Mouse (Mus musculus): ENCODE measurements around the gene Rtn3. TPM values are rescaled to one million over a fixed set of nuclear protein-coding genes. Genes with fewer than 3 reads are reported as not detected.

The Rtn3 gene
- polyA plus RNA-seq, 1 experiment from 2014 or later: 383 TPM

- 0 out of 2 replicates have a peak, but pooled peaks cover 6% of the 10 kb centered on the region for H3K4me1 ChIP-seq
- no peaks in the 10 kb centered on the region for H3K27me3 ChIP-seq
- peaks cover 55% of the 10 kb centered on the region for H3K36me3 ChIP-seq (replicated peaks)
- 93% methylated on average over 2 of the region's 2 CpGs for WGBS
- H3K4me3 ChIP-seq (replicated peaks): no peak overlapping the region
- H3K27ac ChIP-seq: no peak overlapping the region
- no peak for ATAC-seq (ENCODE audit: low FRiP score)
- no peaks in the 10 kb centered on the region for H3K9me3 ChIP-seq
- no peak overlapping the region for H3K9ac ChIP-seq
- H3K4me2 ChIP-seq: no peak overlapping the region
These were observed 48.2 kb downstream of the Rtn3 start for GRCm38 (mm10) chr19:7434887-7435286.

- no peaks in the 10 kb centered on the region for H3K9me3 ChIP-seq
- H3K27me3 ChIP-seq: no peaks in the 10 kb centered on the region
- peaks cover 94% of the 10 kb centered on the region for H3K36me3 ChIP-seq (replicated peaks)
- H3K27ac ChIP-seq: no peak overlapping the region
- no peak for ATAC-seq (ENCODE audit: low FRiP score)
- WGBS: 48% methylated on average over 3 of the region's 3 CpGs
- H3K4me3 ChIP-seq (replicated peaks): no peak overlapping the region
- H3K4me1 ChIP-seq: peaks cover 47% of the 10 kb centered on the region
- H3K4me2 ChIP-seq: no peak overlapping the region
- no peak overlapping the region for H3K9ac ChIP-seq
These were observed 57.7 kb downstream of the Rtn3 start for GRCm38 (mm10) chr19:7425398-7425775.

DNA sequence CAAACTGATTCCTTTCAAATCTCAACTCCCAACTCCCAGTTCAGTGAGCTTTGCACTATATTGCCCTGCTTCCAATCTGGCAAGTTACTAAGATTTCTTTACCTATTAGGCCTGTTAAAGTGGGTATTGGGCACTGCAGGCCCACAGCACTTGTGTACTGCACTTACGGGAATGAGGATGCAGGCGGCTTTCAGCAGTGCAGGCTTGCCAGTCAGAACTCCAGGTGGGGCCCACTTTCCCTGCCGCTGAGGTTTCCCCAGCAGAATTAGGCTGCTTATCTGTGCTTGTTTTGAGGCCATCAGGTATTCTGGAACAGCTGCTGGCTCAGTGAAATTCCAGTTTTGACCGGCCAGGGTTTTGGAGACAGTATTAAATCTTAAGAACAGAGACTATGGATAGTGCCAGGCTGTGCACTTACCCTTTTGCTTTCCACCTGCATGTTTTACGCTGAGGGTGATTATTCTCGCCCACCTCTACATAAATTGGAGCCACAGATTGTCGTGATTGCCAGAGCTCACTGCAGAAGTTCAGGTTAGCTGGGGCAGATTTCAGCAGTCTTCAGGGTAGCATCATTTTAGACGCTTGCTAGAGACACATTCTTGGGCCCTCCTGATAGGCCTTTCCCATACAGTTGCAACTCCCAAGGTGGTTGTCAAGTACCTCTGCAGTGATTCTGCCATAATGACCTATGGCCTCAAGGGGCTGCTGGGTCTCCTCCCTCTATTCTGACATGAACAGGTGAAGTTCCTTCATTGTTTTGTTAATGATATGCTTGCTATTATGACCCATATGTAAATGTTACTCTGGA is 58.3 kb downstream of the Rtn3 start:
- Histone ChIP-seq H3K27me3 (no peaks in the 10 kb centered on the region), H3K4me3 (replicated peaks) (no peak overlapping the region), H3K4me1 (peaks cover 53% of the 10 kb centered on the region), H3K9me3 (no peaks in the 10 kb centered on the region), H3K27ac (peak overlapping the region; percentile 63), H3K36me3 (replicated peaks) (peaks cover 97% of the 10 kb centered on the region), H3K9ac (peak overlapping the region; percentile 17; the same call in 1 of the 2 replicates), H3K4me2 (no peak overlapping the region)
- no peak for ATAC-seq (ENCODE audit: low FRiP score)
- 63% methylated on average over 8 of the region's 8 CpGs for WGBS

DNA sequence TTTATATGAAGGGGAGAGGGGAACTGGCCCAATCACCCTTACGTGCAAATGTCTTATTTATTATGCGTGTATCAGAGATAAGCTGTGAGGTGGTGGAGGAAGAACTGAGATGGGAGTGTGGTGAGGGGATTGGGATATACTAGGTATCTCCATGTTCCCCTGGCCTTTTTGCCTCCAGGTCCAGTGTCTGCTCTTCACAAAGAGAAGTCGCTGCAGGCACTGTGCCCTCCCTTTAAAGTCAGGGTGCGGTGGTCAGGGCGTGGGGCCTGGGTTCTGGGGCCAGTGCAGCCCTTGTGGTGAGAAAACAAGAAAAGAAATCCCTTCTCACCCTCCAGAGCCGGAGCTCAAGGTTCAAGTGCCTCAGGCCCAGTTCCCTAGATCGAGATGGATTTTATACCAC is 59.0 kb downstream of the Rtn3 start:
- no peaks in the 10 kb centered on the region for H3K9me3 ChIP-seq
- no peak for ATAC-seq (ENCODE audit: low FRiP score)
- H3K4me3 ChIP-seq (replicated peaks): peak overlapping the region; percentile 32; the same call in 1 of the 2 replicates
- peak overlapping the region; percentile 74 for H3K4me2 ChIP-seq
- H3K27me3 ChIP-seq: no peaks in the 10 kb centered on the region
- 62% methylated on average over 7 of the region's 7 CpGs for WGBS
- H3K9ac ChIP-seq: peak overlapping the region; percentile 99
- H3K27ac ChIP-seq: peak overlapping the region; percentile 63
- H3K4me1 ChIP-seq: peaks cover 60% of the 10 kb centered on the region
- H3K36me3 ChIP-seq (replicated peaks): peaks cover 91% of the 10 kb centered on the region

GRCm38 (mm10) chr19:7423656-7424030 is 59.4 kb downstream of the Rtn3 start:
- Histone ChIP-seq H3K27ac (peak overlapping the region; percentile 86), H3K4me1 (peaks cover 65% of the 10 kb centered on the region), H3K36me3 (replicated peaks) (peaks cover 88% of the 10 kb centered on the region), H3K27me3 (no peaks in the 10 kb centered on the region), H3K4me2 (peak overlapping the region; percentile 74), H3K9ac (peak overlapping the region; percentile 99), H3K9me3 (no peaks in the 10 kb centered on the region), H3K4me3 (replicated peaks) (peak overlapping the region; percentile 32)
- 0 out of 2 replicates have a peak, but pooled peaks have one; percentile 4 for ATAC-seq (ENCODE audit: low FRiP score)
- 16% methylated on average over 16 of the region's 16 CpGs for WGBS

GRCm38 (mm10) chr19:7423028-7423655 is 59.9 kb downstream of the Rtn3 start:
- H3K36me3 ChIP-seq (replicated peaks): peaks cover 83% of the 10 kb centered on the region
- no peaks in the 10 kb centered on the region for H3K27me3 ChIP-seq
- H3K9me3 ChIP-seq: no peaks in the 10 kb centered on the region
- peak overlapping the region; percentile 32 for H3K4me3 ChIP-seq (replicated peaks)
- peak overlapping the region; percentile 99 for H3K9ac ChIP-seq
- 7% methylated on average over 51 of the region's 51 CpGs for WGBS
- ATAC-seq (ENCODE audit: low FRiP score): peak; percentile 39
- peak overlapping the region; percentile 86 for H3K27ac ChIP-seq
- H3K4me1 ChIP-seq: peaks cover 65% of the 10 kb centered on the region
- peak overlapping the region; percentile 74 for H3K4me2 ChIP-seq

DNA sequence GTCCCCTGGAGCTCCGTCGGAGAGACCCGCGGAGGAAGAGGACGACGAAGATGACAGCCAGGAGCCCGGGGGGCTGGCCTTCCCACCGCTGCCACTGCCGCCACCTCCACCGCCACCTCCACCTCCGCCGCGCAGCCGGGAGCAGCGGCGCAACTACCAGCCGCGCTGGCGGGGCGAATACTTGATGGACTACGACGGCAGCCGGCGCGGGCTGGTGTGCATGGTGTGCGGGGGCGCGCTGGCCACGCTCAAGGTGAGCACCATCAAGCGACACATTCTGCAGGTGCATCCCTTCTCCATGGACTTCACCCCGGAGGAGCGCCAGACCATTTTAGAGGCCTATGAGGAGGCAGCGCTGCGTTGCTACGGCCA is 60.4 kb downstream of the Rtn3 start:
- H3K4me1 ChIP-seq: peaks cover 65% of the 10 kb centered on the region
- 5% methylated on average over 35 of the region's 35 CpGs for WGBS
- H3K4me3 ChIP-seq (replicated peaks): peak overlapping the region; percentile 32
- H3K9me3 ChIP-seq: no peaks in the 10 kb centered on the region
- no peaks in the 10 kb centered on the region for H3K27me3 ChIP-seq
- H3K27ac ChIP-seq: peak overlapping the region; percentile 86
- H3K9ac ChIP-seq: peak overlapping the region; percentile 99
- H3K4me2 ChIP-seq: peak overlapping the region; percentile 74
- ATAC-seq (ENCODE audit: low FRiP score): peak; percentile 2; the same call in 1 of the 2 replicates
- H3K36me3 ChIP-seq (replicated peaks): peaks cover 78% of the 10 kb centered on the region

DNA sequence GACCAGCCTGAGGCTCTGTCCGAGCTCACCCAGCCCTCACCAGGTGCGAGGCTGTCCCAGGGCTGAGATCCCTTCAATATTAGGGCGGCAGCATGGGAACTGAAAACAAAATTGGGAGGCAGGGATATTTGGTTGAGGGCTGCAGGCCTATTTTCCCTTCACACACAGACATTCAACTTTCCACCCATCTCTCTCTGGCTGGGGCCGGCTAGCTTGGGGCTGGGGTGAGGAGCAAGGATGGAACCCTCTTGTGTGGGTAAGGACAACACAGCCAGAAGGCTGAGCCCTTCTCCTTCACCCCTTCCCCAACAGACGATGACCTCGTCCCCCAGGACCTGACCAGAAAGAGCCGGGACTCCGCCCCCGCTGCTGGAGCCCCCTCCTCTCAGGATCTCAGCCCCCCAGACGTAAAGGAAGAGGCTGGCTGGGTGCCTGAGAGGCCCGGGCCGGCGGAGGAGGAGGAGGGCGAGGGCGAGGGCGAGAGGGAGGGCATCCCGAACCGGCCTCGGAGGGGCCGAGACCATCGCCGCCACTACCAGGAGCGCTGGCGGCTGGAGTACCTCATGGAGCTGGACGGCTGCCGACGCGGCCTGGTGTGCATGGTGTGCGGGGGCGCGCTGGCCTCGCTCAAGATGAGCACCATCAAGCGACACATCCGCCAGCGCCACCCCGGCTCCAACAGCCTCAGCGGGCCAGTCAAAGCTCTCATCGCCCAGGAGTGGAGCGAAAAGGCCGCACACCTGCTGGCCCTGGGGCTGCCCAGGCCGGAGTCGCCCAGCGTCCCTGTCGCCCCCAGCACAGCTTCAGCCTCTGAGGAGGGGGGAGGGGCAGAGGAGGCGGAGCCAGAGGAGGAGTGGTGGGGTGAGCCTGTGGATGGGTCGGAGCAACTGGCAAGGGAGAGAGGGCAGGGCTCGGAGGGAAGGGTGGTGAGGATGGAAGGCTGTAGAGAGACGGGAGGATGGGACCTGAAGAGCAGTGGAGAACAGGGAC is 61.2 kb downstream of the Rtn3 start:
- peak overlapping the region; percentile 86 for H3K27ac ChIP-seq
- peaks cover 70% of the 10 kb centered on the region for H3K36me3 ChIP-seq (replicated peaks)
- peaks cover 65% of the 10 kb centered on the region for H3K4me1 ChIP-seq
- peak overlapping the region; percentile 74 for H3K4me2 ChIP-seq
- no peaks in the 10 kb centered on the region for H3K9me3 ChIP-seq
- peak overlapping the region; percentile 32 for H3K4me3 ChIP-seq (replicated peaks)
- H3K27me3 ChIP-seq: no peaks in the 10 kb centered on the region
- ATAC-seq (ENCODE audit: low FRiP score): peak; percentile 62
- H3K9ac ChIP-seq: peak overlapping the region; percentile 99
- 9% methylated on average over 36 of the region's 48 CpGs for WGBS

DNA sequence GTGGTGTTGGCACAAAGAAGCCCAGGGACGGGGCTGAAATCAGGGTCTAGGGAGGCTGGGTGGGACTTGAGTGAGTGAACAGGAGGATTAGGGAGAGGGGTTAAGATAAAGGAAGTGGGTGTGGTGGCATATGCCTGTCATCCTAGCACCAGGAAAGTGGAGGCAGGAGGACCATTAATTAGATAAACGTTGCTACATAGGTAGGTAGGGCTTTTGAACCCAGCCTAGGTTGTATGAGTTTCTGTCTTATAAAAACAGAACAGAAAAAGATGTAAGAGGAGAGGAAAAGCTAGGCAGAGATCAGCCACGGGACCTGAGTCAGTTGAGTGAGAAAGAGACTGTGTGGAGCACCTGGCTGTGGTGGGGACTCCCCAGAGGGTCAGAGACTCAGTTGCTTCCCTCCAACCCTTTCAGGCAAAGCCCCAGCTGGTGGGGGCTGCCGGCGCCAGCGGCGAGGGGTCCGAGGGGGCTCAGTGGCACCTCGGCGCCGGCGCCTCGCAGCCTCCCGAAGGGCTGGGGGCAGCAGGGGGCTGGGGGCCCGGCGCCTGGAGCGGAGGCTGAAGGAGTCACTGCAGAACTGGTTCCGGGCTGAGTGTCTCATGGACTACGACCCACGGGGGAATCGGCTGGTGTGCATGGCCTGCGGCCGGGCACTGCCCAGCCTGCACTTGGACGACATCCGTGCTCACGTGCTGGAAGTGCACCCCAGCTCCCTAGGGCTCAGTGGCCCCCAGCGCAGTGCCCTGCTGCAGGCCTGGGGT is 62.1 kb downstream of the Rtn3 start:
- Histone ChIP-seq H3K9me3 (no peaks in the 10 kb centered on the region), H3K27me3 (peaks cover under 1% of the 10 kb centered on the region; the same call in 1 of the 2 replicates), H3K4me2 (peak overlapping the region; percentile 74), H3K9ac (peak overlapping the region; percentile 99), H3K4me3 (replicated peaks) (peak overlapping the region; percentile 32), H3K27ac (peak overlapping the region; percentile 86), H3K36me3 (replicated peaks) (peaks cover 61% of the 10 kb centered on the region), H3K4me1 (peaks cover 72% of the 10 kb centered on the region)
- ATAC-seq (ENCODE audit: low FRiP score): no peak
- WGBS: 48% methylated on average over 27 of the region's 27 CpGs

- Histone ChIP-seq H3K4me3 (replicated peaks) (peak overlapping the region; percentile 95), H3K4me1 (peaks cover 76% of the 10 kb centered on the region), H3K9me3 (no peaks in the 10 kb centered on the region), H3K4me2 (peak overlapping the region; percentile 74), H3K36me3 (replicated peaks) (peaks cover 52% of the 10 kb centered on the region), H3K9ac (peak overlapping the region; percentile 99), H3K27ac (peak overlapping the region; percentile 98), H3K27me3 (peaks cover 5% of the 10 kb centered on the region; the same call in 1 of the 2 replicates)
- WGBS: 59% methylated on average over 12 of the region's 12 CpGs
- ATAC-seq (ENCODE audit: low FRiP score): no peak
These were observed 63.0 kb downstream of the Rtn3 start for GRCm38 (mm10) chr19:7420108-7420507.

- Histone ChIP-seq H3K4me3 (replicated peaks) (peak overlapping the region; percentile 95), H3K9me3 (no peaks in the 10 kb centered on the region), H3K9ac (peak overlapping the region; percentile 99), H3K4me2 (peak overlapping the region; percentile 74), H3K4me1 (peaks cover 66% of the 10 kb centered on the region), H3K27me3 (peaks cover 5% of the 10 kb centered on the region; the same call in 1 of the 2 replicates), H3K36me3 (replicated peaks) (peaks cover 42% of the 10 kb centered on the region), H3K27ac (peak overlapping the region; percentile 98)
- WGBS: 30% methylated on average over 6 of the region's 6 CpGs
- no peak for ATAC-seq (ENCODE audit: low FRiP score)
These were observed 63.9 kb downstream of the Rtn3 start for GRCm38 (mm10) chr19:7419134-7419533.
